Mouse (Mus musculus): ENCODE data around the gene Olfr1386. TPM values are rescaled to one million over a fixed set of nuclear protein-coding genes. Genes with fewer than 3 reads are reported as not detected.

The Olfr1386 gene
- polyA plus RNA-seq, 1 experiment from 2014 or later = not detected

- Histone ChIP-seq H3K36me3 (ENCODE audit: control insufficient read depth, insufficient read depth, low read length) (no peaks in the 10 kb centered on the region), H3K27me3 (ENCODE audit: control insufficient read depth, insufficient read depth, low read length) (no peaks in the 10 kb centered on the region), H3K4me2 (no peak within 1 kb of the TSS), H3K9ac (ENCODE audit: low read length) (no peak within 1 kb of the TSS), H3K4me3 (ENCODE audit: low read depth, low read length) (no peak within 1 kb of the TSS), H3K4me1 (ENCODE audit: control insufficient read depth, insufficient read depth, low read length) (no peaks in the 10 kb centered on the region), H3K9me3 (ENCODE audit: control insufficient read depth, low read length) (no peaks in the 10 kb centered on the region), H3K27ac (ENCODE audit: low read depth, low read length) (no peak within 1 kb of the TSS)
- ATAC-seq (ENCODE audit: low FRiP score) = no peak
- DNase-seq (ENCODE audit: low spot score, missing footprints) = no peak
Measured at GRCm38 (mm10) chr11:49519348-49519747, 54.5 kb downstream of the Olfr1386 start, which contains the start of gene Olfr1383. Gene Olfr1383, plus strand, starts transcription at chr11:49519648.

Other genes starting within 250 kb of the Olfr1386 start
- 30.1 and 30.5 TPM in 2 replicates for gene Mgat1, start 220.9 kb upstream of the Olfr1386 start, polyA plus RNA-seq (2014; fragmentation: Nextera tagmentation; extraction: Ambion mirVana)
- gene Olfr1393, start 186.7 kb upstream of the Olfr1386 start, polyA plus RNA-seq (2014; fragmentation: Nextera tagmentation; extraction: Ambion mirVana) = not detected in 2 replicates
- gene Olfr1392, start 179.8 kb upstream of the Olfr1386 start, polyA plus RNA-seq (2014; fragmentation: Nextera tagmentation; extraction: Ambion mirVana) = not detected in 2 replicates
- gene Olfr10, start 160.3 kb upstream of the Olfr1386 start, polyA plus RNA-seq (2014; fragmentation: Nextera tagmentation; extraction: Ambion mirVana) = not detected in 2 replicates
- gene Olfr1391, start 142.3 kb upstream of the Olfr1386 start, polyA plus RNA-seq (2014; fragmentation: Nextera tagmentation; extraction: Ambion mirVana) = not detected in 2 replicates
- not detected in 2 replicates for gene Olfr1390, start 129.9 kb upstream of the Olfr1386 start, polyA plus RNA-seq (2014; fragmentation: Nextera tagmentation; extraction: Ambion mirVana)
- gene Olfr1389, start 42.0 kb upstream of the Olfr1386 start, polyA plus RNA-seq (2014; fragmentation: Nextera tagmentation; extraction: Ambion mirVana) = not detected in 2 replicates
- gene Olfr1388, start 28.4 kb upstream of the Olfr1386 start, polyA plus RNA-seq (2014; fragmentation: Nextera tagmentation; extraction: Ambion mirVana) = 0.07 and 0.08 TPM in 2 replicates
- not detected in 2 replicates for gene Olfr1387, start 9.7 kb upstream of the Olfr1386 start, polyA plus RNA-seq (2014; fragmentation: Nextera tagmentation; extraction: Ambion mirVana)
- gene Olfr1385, start 24.0 kb downstream of the Olfr1386 start, polyA plus RNA-seq (2014; fragmentation: Nextera tagmentation; extraction: Ambion mirVana) = not detected in 2 replicates
- not detected in 2 replicates for gene Olfr1384, start 41.7 kb downstream of the Olfr1386 start, polyA plus RNA-seq (2014; fragmentation: Nextera tagmentation; extraction: Ambion mirVana)
- not detected in 2 replicates for gene Olfr1383, start 54.6 kb downstream of the Olfr1386 start, polyA plus RNA-seq (2014; fragmentation: Nextera tagmentation; extraction: Ambion mirVana)
- not detected in 2 replicates for gene Olfr1382, start 63.2 kb downstream of the Olfr1386 start, polyA plus RNA-seq (2014; fragmentation: Nextera tagmentation; extraction: Ambion mirVana)
- gene Olfr1381, start 78.4 kb downstream of the Olfr1386 start, polyA plus RNA-seq (2014; fragmentation: Nextera tagmentation; extraction: Ambion mirVana) = not detected in 2 replicates
- gene Olfr1380, start 91.8 kb downstream of the Olfr1386 start, polyA plus RNA-seq (2014; fragmentation: Nextera tagmentation; extraction: Ambion mirVana) = not detected in 2 replicates
- 2.4 and 2.6 TPM in 2 replicates for gene Flt4, start 144.2 kb downstream of the Olfr1386 start, polyA plus RNA-seq (2014; fragmentation: Nextera tagmentation; extraction: Ambion mirVana)
- gene Scgb3a1, start 198.6 kb downstream of the Olfr1386 start, polyA plus RNA-seq (2014; fragmentation: Nextera tagmentation; extraction: Ambion mirVana) = not detected in 2 replicates
- gene Cnot6, start 247.7 kb downstream of the Olfr1386 start, polyA plus RNA-seq (2014; fragmentation: Nextera tagmentation; extraction: Ambion mirVana) = 55.9 and 60.1 TPM in 2 replicates